Mouse (Mus musculus) E14TG2a.4 (cell line): ENCODE measurements at regions not wholly inside any gene's neighbourhood (a gene's known extent, or its start where the extent isn't known, plus 50 kb on each side); places are given as distances from the start of the nearest gene placed in this dataset.

Experiments used
- CTCF ChIP-seq: conservative IDR thresholded peaks from 2 replicates; pipeline ENCODE4 v1.5.1; 2014; ENCODE audit warnings: low read length
- NANOG ChIP-seq: IDR thresholded peaks from 2 replicates; pipeline ENCODE4 v1.6.1; 2014; ENCODE audit warnings: borderline replicate concordance, low read length, mixed read lengths

DNA sequence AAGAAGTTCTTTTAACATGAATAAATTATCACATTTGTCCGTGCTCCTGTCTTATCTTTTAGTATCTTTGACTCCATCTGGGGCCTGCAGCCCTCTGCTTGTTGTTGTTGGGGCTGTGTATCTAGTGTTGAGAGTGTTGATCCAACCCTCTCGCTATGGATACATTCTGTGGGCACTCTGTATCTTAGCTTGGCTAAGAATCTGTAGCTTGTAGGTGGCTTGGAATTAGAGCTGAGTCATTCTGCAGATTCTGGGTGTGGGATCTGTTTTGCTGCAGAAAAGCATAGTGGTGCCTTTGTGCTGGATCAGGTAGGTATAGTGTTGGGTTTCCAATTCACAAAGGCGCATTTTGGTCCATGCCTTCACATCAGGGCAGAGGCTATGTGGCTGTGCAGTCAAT is 365.6 kb downstream of the Fam198b start:
- no peak for TF ChIP-seq CTCF
- TF ChIP-seq NANOG = no peak
